Mouse (Mus musculus): ENCODE results near the gene AI464131. TPM values are rescaled to one million over a fixed set of nuclear protein-coding genes. Genes with fewer than 3 reads are reported as not detected.

Gene AI464131
- total RNA-seq, 2 experiments from 2014 or later: 78.4 to 90.4 TPM

DNA sequence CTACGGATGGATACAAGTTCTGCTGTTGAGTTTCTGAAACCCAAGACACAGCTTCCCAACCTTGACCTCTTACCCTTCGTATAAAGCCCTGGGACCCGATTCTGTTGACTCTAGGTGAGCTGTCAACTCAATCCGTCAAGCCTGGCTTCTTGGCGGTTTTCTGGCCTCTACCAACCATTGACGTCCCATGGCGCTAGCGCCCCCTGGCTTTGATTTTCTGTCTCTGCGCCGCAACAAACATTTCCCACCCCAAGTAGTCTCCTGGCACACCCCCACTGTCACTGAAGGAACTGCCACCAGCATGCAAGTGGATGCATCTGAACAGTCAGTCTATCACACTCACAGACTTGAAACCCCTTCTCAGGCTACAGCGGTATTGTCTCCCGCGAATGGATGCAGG is 3.3 kb upstream of the AI464131 start:
- DNase-seq (ENCODE audit: low spot score in 2 of 2): peak in 1 of 2 experiments; percentile 72

DNA sequence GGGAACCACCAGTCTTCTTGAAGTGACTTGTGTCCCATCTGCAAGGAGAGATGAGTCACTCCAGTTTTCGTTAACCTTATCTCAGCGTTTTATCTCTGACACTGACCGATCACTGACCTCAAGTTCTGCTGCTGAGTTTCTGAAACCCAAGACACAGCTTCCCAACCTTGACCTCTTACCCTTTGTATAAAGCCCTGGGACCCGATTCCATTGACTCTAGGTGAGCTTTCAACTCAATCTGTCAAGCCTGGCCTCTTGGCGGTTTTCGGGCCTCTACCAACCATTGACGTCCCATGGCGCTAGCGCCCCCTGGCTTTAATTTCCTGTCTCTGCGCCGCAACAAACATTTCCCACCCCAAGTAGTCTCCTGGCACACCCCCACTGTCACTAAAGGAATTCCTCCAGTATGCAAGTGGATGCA is 2.3 kb upstream of the AI464131 start:
- no peak for DNase-seq (ENCODE audit: low spot score in 2 of 2)

DNA sequence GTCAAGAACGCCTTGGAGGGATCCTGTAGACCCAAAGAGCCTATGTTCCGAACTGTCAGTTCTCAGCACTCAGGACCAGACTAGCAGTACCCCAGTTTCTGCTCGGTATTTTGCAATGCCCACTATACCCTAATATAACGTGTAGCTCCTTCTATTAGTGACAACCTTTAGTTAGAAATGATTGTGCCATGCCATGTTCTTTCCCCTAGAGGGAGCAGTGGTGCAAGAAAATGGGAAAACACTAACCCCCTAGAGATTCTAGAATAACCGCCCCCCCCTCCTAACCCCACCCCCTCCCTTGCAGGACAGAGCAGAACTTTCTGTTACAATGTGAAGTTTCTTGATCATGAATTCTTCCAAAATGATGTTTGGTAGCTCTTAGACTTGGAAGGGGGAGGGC is 1.4 kb upstream of the AI464131 start:
- no peak for DNase-seq (ENCODE audit: low spot score in 2 of 2)

DNA sequence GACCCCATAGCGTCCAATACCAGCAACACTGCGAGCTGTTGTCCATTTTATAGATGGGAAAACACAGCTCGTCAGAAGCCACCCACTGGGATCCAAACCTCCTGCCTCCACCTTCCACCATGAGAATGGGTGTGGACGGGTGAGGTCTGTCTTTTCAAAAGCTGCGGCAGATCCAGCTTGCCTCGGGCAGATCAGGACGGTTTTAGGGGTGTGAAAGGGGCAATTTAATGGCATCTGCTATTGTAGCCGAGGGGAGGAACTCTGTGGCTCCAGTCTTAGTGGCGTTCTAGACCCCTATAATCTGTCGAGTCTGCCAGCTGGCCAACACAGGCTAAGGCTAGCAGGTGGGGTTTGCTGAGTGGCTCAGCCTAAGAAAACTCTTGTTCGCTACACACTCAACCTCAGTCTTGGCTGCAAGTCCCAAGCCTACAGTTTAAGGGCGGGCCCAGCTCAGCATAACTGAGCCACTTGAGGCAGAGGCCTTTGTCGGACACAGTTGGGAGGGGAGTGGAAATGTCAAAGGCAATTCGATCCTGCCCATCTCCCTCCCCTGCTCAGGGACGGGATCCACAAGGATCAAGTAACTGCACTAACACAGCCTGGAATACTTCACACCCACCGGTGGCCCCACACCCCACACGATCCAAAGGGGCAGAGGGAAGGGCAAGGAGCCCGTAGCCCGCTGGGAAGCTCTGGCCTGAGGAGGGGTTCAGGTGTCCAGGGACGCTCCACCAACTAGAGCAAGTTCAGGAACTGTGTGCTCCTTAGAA is 520 bp downstream of the AI464131 start:
- peak in 1 of 2 experiments; percentile 50 for DNase-seq (ENCODE audit: low spot score in 2 of 2)

DNA sequence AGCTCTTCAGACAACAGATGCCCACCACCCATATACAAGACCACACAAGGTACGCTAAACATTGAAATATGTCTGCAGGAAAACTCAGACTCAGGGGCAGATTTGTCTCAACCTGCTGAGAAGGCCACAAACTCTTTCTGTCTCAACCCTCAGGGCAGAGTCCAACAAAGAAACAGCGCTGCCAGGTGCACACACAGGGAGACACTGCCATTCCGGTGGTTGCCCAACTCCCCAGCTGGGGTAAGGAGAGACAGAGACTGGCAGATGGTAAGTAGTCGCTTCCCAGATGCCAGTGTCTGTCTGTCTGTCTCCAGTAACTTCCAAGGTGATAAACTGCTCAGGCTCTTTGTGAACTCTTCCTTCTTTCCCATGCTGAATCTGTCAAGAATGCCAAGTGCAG is 2.1 kb downstream of the AI464131 start:
- DNase-seq (ENCODE audit: low spot score in 2 of 2): no peak

DNA sequence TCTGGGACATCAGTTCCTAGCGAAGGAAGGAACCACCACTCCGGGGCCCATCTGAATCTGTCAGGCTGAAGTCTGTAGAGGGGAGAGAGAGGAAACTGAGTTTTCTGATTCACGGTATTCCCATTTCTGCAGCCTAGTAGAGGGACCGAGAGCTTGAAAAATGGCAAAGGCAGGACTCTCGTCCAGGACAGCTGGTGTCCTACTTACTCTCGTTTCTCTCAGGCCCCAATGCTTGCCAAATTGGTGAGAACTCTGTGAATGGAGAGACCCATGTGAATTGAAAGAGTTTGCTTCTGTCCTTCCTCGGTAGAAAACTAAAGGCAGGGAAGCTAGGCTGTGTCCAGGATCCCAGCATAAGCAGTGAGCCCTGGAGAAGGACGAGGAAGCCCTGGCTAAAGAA is 3.3 kb downstream of the AI464131 start:
- DNase-seq (ENCODE audit: low spot score in 2 of 2): no peak

DNA sequence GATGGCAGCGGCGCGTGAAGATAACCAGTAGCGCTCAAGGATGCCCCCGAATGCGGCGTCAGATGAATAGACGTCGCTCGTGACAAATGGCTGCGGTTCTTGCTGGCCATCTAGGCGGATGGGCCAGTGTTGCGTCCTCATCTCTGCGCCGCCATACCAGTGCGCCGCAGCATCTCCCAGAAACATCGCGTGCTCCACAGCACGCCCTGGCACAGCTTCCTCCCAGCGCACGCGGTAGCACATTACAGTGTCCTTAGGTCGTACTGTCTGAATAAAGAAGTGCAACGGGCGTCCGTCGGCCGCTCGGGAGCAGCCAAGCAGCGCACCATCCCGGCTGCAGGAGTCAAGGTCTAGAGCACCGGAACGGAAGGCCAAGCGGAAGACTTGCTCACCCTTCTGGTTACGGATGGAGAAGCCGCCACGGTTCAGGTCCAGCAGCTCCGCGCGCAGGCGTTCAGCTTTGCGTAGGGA is 3.9 kb downstream of the AI464131 start:
- DNase-seq (ENCODE audit: low spot score in 2 of 2): no peak

DNA sequence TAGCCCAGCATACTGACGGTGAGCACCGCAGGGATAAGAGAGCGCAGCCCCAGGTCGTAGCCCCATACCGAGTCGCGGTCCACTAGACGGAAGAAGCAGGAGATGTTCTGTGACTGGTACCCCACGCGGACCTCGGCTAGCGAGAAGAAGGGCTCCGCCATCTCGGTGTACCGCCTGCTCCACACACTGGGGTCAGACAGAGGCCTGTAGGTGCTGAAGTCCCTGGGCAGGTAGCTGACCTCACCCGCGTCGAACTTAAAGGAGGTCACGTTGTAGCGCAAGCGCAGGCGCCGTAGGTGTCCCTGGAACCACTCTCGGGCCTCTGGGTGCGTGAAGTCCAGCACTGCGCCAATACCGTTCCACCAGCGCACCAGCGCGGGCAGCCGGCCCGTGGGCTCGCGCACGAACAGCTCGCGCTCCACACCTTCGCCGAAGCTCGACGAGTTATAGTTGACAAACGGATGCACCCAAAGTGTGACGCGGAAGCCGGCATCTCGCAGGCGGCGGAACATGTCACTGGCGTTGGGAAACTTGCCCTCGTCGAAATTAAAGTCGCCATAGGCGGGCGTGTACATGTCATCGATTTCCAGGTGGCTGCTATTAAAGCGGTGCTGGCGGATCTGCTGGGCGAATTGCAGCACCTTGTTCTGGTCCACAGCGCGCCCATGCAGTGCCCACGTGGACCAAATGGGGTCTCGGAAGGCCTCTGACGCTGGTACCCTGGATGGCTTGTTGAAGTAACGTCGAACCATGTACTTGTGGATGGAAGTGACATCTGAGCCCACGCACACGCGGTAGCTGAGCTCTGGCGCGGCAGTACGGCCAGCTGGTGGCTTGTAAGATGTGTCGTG is 4.7 kb downstream of the AI464131 start:
- no peak for DNase-seq (ENCODE audit: low spot score in 2 of 2)

DNA sequence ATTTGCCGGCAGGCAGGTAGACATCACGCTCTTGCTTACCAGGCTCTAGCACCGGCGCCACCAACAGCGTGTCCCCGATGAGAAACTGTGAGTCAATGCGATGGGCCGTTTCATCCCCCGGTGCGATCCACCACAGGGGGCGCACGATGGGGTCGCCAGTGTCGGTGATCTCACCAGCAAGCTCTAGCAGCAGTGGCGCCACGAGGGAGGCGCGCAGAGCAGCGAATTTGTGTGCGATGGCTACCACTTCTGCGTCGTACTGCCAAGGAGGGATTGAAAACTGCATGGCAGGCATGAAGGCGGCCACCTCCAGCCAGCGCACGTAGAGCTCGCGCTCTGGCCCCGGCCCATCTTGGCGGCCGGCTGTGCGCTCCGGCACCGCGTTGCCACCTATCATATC is 5.3 kb downstream of the AI464131 start:
- DNase-seq (ENCODE audit: low spot score in 2 of 2): no peak

DNA sequence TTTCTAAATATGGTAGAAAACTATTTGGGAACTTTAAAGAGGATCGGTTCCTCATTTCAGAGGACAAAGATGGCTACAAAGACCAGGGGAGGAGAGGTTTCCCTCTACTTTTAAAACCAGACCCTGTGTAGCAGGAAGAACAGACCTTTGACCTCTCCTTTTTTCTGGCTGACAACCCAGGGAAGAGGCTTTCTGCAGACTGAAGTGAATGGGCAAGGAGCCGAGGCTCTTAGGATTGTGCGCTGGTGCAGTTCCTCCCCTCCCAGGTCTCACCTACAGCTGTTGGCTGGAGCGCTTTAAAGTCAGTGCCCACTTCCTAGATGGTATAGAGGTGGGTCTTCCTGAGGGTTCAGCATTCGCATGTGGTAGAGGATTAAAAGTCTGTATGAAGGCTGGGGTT is 5.8 kb downstream of the AI464131 start:
- DNase-seq (ENCODE audit: low spot score in 2 of 2): no peak

DNA sequence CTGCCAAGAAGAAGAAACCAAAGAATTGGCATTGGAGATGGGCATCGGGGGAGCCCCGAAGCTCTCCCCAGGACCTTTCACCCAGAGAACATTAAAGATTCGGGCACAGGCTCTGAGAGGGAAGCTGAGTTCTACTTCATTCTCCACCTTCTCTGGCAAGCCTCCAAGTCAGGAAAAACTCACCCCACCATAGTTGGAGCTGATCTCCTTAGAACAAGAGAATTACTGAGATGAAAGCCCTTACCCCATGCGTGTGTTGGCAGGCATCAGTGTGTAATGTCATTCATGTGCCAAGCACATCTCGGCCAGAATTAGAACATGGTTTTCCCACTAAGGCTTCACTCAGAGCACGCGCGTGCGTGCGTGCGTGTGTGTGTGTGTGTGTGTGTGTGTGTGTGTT is 7.0 kb downstream of the AI464131 start:
- DNase-seq (ENCODE audit: low spot score in 2 of 2): no peak

DNA sequence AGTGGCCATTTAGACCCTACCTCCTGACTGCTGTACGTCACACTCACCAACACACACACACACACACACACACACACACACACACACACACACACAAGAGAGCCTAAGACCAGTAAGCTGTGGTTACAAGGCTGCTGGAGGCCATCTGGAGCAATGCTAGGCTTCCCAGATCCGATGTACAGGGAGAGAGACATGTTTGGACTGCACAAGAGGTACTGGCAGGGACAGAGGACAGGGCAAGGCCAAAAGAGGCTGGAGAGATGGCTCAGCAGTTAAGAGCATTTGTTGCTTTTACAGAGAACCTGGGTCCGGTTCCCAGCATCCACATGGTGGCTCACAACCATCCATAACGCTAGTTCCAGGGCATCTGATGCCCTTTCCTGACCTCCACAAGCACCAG is 7.8 kb downstream of the AI464131 start:
- no peak for DNase-seq (ENCODE audit: low spot score in 2 of 2)

DNA sequence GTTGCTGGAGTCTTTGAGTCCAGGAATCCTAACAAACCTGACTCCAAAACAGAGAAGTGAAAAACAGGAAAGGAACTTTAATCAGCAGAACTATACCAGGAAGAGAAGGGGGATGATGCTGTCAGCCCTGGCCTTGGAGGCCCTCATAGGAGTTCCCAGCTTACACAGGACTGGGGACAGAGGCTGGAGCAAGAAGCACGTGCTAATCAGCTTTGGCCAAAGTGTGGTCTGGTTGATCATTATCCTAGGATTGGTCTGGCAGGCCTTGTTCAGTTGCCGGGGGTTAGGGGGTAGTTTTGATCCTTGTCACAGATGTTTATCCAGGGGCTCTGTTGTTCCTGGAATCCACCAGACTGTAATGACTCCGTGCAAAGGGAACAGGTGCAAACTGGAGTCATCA is 8.5 kb downstream of the AI464131 start:
- DNase-seq (ENCODE audit: low spot score in 2 of 2): no peak

DNA sequence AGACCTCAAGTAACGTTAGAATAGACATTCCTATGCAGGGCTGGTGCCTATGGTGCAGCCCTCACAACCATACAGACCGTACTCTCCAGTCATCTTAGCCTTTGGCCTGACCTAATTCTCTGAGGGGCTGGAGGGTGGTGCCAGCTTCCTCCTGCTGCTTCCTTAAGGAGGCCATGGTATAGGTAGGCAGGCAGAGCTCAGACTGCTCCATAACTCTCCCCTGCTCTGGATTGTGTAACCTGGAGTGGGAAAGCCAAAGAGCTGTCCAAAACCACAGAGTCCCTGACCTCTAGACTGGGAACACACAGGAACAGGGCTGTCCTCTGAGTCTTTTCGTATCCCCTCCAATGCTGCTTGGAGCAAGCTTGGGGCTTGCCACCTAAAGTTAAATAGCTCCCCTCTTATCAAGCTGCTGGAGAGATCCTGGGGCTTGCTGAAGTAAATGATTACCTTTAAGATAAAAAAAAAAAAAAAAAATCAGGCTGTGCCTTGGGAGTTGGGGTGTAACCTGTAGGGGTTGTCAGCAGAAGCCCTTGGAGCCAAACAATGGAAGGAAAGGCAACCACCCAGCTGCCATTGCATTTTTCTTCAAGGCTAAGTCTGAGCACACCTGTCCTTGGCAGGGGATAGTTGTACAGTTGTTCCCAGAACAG is 9.3 kb downstream of the AI464131 start:
- no peak for DNase-seq (ENCODE audit: low spot score in 2 of 2)

DNA sequence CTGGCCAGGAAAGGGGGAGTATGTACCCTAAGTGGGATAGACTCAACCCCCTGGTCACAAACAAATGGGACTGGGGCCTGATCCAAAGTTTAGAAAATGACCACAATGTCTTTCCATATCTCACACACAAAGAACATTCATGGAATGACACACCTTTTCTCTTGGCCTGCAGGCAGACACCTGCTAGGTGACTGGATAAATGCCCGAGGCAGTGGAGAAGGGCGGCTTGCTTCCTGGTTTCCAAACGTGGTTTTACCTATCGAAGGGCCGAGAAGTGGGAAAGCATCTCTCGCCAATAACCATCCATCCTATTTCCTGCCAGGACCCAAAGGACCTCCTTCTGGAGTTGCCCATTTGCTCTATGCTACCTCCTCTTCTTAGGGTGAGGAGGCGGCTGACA is 9.9 kb downstream of the AI464131 start:
- DNase-seq (ENCODE audit: low spot score in 2 of 2): no peak

DNA sequence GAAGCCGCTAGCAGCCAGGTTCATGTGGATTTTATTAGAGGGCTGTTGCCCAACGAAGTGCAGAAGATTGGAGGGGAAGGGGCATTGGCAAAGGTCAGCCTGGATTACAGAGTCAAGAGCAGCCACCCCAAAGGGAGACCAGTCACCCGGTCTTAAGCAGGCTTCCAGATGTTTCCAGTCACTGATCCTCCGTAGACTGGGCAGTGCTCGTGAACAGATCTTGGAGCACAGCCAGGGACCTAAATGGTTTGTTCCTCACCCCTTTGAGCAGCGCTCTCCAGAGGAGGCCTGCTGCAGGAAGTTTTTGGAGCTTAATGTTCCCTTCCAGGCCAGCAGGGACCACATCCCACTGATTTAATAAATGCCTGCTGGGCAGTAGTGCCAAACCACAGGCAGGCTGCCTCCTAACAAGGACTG is 21.3 kb downstream of the AI464131 start:
- DNase-seq (ENCODE audit: low spot score in 2 of 2): peak in 1 of 2 experiments; percentile 66

DNA sequence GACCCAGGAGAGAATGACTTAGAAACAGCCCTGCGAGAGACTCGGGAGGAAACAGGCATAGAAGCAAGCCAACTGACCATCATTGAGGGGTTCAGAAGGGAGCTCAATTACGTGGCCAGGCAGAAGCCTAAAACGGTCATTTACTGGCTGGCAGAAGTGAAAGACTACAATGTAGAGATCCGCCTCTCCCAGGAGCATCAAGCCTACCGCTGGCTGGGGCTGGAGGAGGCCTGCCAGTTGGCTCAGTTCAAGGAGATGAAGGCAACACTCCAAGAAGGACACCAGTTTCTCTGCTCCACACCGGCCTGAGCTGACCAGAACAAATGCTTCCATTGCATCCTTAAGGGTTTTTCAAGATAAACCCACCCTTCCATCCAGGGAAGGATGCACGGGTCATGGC is 22.6 kb downstream of the AI464131 start:
- DNase-seq (ENCODE audit: low spot score in 2 of 2): peak in 1 of 2 experiments; percentile 62

DNA sequence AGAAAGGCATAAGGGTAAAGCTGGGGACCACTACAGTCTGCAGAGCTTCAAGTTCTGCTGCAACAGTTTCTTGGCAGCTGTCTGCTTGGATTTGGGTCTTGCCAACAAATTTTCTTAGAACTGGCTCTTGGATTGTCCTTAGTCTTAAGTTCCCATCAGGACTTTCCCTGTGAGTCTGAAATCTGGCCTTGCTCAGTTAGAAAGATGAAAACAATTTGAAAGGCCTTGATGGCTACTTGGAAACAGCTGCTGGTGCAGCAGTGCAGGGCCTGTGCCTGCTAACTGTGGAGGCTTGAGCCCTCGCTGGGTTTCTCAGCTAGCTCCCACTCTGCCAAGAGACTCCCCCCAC is 23.4 kb downstream of the AI464131 start:
- peak in 1 of 2 experiments; percentile 32 for DNase-seq (ENCODE audit: low spot score in 2 of 2)

DNA sequence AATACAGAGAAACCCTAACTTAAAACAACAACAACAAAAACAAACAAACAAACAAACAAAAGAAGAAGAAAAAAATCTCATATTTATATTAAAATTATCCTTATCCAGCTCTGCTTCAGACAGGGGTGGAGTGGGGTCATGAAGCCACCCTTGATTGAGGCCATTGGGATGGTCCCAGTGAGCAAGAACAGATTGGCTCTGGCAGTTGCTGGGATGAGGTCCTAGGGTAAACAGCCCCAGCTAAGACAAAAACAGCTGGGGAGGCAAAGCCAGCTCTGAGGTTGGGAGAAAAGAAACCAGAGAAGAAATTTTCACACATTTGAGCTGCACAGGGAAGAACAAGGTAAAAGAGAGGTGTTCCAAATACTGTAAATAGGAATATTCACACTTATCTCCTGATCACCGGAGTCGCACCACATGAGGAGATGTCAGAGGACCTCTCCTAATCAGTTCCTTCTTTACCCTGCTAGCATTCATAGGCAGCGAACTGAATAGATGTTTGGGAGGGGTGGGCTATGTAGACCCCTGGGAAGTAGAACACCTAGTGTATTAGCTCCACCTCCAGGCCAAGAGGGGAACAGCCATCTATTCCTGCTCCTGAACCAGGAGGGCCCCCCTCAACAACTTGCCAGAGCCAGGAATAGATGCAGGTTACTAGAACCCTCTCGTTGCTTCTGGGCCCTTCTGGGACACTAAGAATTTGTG is 24.0 kb downstream of the AI464131 start:
- DNase-seq (ENCODE audit: low spot score in 2 of 2): no peak

DNA sequence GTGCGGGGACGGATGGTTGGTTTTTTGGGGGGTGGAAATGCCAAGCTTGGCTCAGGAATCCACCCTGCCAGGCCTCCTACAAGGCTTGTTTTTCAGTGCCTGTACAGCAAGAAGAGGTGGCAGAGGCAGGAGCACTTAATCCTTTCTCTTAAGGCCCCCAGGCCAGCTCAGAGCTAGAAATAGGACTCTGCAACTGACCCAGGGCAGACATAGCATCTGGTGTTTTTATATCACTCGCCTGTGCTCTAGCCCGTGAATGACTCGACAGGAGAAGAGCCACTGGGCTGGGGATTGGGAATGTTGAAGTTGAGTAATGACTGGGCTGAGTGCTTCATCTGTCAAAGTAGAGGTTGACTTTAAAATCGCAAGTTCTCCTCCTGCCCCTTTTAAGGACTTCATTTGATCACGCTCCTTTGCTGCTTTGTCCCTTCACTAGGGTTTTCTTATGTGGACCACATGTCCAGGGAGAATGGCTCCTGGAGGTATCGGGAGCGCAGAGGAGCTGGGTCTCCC is 25.2 kb downstream of the AI464131 start:
- DNase-seq (ENCODE audit: low spot score in 2 of 2): no peak

DNA sequence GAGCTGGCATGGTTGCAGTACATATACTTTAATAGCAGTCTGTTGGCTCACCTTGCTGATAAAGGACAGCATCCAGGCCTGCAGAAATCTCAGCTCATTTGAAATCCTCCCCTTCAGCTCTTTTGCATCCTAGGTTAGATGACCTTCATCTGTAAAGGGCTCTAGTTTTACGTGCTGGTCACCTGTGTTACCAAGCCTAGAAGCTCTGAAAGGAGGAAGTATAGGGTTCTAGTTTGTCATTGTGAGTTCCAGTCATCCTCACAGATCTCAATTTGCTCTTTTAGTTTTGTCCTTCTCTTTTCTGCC is 31.5 kb downstream of the AI464131 start:
- no peak for DNase-seq (ENCODE audit: low spot score in 2 of 2)
